Mouse (Mus musculus) embryo, embryonic 11 days (tissue): Measurements from ENCODE around the gene Olfr1080.
"Not testable (repeated sequence)": the region's sequence is repeated elsewhere in the genome, so short reads cannot be mapped to it uniquely, and the experiment has no call there.

Experiments used
- DNase-seq: peaks from one replicate; pipeline ENCODE4 v3.0.0-alpha.2; 2015

The Olfr1080 gene

DNA sequence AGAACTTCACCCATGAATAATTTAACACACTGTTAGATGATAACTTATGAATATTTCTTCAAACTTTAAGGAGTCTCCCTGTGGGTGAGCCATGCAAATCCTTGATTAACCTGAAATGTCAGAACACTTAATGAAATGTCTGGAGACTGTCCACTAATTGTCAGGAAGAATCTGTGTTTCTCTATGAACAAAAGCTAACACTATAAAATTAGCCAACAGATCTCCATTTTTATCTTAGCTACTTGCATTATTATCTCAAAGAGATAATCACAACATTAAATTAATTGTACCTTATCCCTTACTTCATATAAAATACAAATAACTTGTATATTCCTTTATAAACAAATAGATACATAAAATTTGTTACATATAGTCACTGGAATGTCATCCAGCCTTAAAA lies at the start of gene Olfr1080:
Gene Olfr1080, minus strand, starts transcription at position 101 of the 400 bp plus-strand sequence.
- not testable (repeated sequence) for DNase-seq

DNA sequence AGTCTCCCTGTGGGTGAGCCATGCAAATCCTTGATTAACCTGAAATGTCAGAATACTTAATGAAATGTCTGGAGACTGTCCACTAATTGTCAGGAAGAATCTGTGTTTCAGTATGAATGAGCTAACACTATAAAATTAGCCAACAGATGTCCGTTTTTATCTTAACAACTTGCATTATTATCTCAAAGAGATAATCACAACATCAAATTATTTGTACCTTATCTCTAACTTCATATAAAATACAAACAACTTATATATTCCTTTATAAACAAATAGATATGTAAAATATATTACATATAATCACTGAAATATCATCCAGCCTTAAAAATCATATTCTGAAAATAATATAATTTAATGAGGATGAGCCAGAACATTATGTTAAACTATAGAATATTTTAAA lies 40.8 kb upstream of the Olfr1080 start, which contains the start of gene Olfr1082:
Gene Olfr1082, minus strand, starts transcription at position 101 of the 400 bp plus-strand sequence.
- not testable (repeated sequence) for DNase-seq

DNA sequence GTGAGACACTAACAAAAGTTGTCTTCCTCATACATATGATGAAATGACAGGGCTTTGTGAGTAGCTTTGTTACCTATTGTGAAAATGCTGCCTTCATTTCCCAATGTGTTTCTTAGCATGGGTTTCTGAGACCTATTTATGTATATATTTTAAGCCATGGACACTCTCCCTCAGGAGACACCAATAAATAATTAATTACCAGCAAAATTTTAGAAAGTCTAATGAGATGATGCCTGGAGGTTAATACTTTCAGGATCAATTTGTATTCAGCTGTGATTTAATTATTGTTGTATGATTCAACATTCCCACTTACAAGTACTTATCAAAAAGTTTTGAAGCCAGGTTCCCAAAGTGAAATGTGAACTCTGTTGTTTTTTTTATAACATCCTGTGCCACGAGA lies 15.7 kb downstream of the Olfr1080 start, which contains the start of gene Olfr1079:
Gene Olfr1079, minus strand, starts transcription at position 101 of the 400 bp plus-strand sequence.
- DNase-seq = no peak

DNA sequence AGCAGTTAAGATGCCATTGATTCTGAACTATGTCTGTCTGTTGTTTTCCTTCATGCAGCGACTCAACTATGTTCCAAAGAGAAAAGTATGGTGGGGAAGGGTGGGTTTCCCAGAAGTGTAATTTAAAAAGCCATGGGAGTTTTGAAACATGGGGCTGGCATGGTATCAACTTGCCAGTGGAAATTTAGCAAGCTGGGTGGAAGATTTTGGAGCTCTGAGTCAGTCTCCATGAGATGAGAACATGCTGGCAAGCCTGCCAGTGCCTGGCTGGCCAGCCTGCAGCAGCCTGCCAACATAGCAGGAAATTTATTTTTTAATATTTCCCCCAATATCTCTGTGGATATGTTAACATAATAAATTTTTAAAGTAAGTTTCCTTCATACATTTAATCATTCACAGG lies 27.0 kb downstream of the Olfr1080 start:
- DNase-seq = no peak

DNA sequence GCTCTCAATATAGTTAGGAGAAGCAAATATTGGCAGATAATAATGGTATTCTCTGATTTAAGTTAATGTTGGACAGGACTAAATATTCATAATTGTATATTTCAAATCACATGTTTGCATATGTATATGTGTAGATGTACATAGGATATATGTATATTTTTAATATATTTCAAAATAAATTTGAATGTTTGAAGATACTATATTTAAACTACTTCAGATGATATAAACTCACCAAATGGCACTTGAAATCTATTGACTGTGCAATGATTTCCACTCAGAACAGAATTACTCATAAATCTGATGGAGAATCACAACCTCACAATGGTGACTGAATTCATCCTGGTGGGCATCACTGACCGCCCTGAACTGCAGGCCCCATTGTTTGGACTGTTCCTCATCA lies 49.9 kb downstream of the Olfr1080 start, which contains the start of gene Olfr1076:
Gene Olfr1076, plus strand, starts transcription at position 301 of the 400 bp plus-strand sequence.
- no peak for DNase-seq
